Mouse (Mus musculus) megakaryocyte-erythroid progenitor cell, adult 5-6 weeks (primary cell): ENCODE measurements around the gene Grik4. TPM values are rescaled to one million over a fixed set of nuclear protein-coding genes. Genes with fewer than 3 reads are reported as not detected.

ENCODE experiments used
- ATAC-seq: replicated peaks from 2 replicates; pipeline ENCODE4 v1.8.0; 2016; ENCODE audit warnings: mild to moderate bottlenecking, inconsistent platforms; ENCODE audit not compliant: severe bottlenecking, poor library complexity, low FRiP score, low TSS enrichment
- total RNA-seq, 2 experiments: library from RNA; stranded (forward) in 1 of 2; stranded (reverse) in 1 of 2; fragments of 200-1000, 215-1000 nt in 1 of 2; fragments of >200 nt in 1 of 2; fragmentation: Nextera tagmentation in 1 of 2; gene quantifications; 2 replicates each; pipeline ENCODE4 v1.2.3; 2014 to 2017

The Grik4 gene
- total RNA-seq, 2 experiments from 2014 or later, result not detected

DNA sequence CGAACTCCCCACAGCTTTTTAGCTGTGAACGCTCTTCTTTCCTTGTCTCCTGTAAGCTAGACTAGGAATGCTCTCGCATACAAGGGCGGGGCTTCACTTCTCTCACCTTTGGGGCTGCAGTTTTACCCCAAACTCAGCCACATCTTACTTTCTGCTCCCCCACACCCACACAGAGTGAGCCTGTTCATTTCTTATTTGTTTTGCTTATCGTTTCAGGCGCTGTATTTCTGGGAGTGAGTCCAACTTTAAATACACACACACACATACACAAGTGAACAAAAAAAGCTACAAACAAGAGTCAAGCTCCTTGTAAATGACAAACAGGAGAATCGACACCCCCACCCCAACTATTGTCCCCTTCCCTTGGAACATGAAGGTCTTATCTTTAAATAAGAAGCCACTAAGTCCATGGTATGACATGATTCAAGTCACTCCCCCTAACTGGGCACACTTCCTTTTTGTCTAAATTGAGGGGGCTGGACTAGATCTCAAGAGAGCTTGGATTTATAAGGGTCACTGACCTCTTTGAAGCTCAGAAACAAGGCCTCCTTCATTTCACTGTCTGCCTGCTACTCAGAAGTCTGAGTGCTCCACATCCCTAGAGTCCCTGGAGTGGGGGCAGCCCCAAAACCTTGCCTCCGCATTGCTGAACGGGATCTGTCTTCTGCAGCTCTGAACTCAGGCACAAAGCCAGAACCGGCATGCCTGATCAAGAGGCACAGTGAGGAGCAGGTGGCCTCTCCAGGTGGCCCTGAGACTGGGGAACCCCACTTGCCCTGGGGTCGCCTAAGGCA is 79.1 kb downstream of the Grik4 start:
- ATAC-seq, result no peak

- no peak for ATAC-seq
Measured at GRCm38 (mm10) chr9:42863360-42863759, 80.9 kb downstream of the Grik4 start.

- no peak for ATAC-seq
Measured at GRCm38 (mm10) chr9:42861711-42862110, 82.6 kb downstream of the Grik4 start.

- ATAC-seq, result no peak
Measured at GRCm38 (mm10) chr9:42861238-42861637, 83.1 kb downstream of the Grik4 start.

DNA sequence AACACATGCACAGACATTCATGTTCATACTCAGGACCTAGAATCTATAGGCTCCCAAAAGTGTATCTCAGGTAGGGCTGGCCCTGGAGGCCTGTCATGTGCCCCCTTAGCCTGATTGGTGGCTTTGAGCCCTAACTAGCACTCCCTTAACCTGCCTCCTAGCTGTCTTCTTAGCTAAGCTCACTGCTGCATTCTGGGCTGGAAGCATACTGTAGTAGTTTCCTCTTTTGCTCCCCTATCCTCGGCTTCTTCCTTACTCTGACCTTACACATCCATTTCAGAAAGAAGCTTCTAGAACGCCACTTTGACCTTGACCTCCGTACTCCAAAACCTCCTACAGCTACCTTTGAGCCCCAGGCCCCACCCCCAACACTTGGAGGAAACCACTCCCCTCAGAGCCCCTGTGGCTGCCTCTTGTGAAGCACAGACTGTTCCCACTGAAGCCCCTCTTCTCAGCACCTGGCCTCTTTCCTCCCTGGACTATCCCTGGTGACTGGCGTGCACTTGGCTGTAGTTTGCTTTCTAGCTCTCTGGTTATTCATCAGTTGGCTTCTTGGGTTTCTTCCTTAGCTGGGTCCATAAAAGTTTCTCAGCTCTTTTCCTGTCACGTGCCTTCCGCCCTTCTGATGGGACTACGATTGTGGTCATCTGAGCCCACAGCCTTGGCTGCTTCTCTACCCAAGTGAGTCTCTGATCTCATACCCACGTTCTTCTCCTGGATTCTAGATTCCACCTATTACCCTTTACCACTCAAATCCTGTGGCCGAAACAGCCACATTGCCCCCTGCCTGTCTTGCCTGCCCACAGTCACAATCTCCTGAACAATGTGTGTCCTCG is 84.1 kb downstream of the Grik4 start:
- no peak for ATAC-seq

DNA sequence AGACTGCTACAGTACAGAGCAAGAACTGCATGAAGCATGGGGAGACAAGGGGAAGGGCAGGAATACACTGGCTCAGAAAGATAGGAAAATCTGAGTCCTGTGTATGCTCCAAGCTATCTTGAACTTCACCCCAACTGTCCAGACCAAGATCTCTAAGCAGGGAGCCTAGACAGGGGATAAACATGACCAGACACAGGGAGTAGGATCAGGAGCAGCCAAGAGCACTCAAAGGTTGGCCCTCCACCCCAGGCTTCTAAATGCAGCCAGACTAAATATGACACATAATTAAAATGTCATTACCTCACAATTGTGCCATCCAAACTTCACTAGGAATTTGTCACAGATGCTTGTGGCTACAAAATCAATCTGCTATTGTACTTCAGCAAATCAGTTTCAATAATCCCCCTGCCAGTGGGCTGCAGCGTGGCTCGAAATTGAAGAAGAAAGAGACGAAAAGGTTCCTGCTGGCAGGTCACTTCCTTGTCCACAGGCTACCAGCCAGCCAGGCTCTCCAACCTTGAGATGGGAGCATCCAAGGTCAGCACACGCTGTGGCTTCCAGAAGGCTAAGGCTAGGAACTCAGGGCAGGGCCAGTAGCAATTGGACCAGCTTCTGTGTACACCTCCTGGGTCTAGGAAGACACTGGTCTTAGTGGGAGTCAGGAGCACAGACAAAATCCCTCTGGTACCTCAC is 85.1 kb downstream of the Grik4 start:
- no peak for ATAC-seq

DNA sequence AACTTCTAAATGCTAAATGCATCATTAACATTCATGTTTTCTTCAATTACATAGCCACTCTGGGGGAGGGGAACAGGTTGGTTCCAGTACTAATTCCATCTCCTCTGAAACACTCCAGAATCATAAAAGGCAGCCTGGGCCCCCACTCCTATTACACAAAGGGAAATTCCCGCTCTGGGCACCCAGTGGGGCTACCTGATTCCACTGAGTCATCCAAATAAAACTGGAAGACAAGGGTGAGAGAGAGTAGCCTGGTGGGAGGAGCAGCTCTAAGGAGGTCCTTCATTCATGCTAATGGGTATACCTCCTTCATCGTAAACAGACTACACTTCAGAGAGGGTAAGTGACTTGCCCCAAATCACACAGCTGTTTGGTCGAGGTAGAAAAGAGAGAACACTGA is 85.7 kb downstream of the Grik4 start:
- no peak for ATAC-seq

GRCm38 (mm10) chr9:42857756-42858155 is 86.5 kb downstream of the Grik4 start:
- no peak for ATAC-seq

DNA sequence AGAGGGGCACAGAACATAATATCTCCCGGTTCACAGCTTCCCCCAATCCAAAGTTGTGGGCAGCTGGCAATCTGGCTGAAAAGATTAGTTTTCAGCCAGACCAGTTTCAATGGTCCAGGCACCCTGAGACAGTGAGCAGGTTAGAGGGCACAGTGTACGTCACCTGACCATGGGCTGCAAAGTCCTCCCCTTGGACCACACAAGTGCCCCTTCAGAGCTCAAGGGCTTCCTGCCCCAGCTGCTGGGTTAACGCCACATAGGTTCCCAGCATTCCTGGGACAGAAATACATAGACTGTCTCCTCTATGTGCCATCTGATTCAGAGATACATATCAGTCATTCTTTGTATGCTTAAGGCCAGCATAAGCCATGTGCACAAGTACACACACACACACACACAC is 91.2 kb downstream of the Grik4 start:
- no peak for ATAC-seq

- no peak for ATAC-seq
Measured at GRCm38 (mm10) chr9:42850063-42850462, 94.2 kb downstream of the Grik4 start.

GRCm38 (mm10) chr9:42848061-42848460 is 96.2 kb downstream of the Grik4 start:
- ATAC-seq, result no peak

GRCm38 (mm10) chr9:42846676-42847425 is 97.4 kb downstream of the Grik4 start:
- no peak for ATAC-seq

GRCm38 (mm10) chr9:42846139-42846538 is 98.2 kb downstream of the Grik4 start:
- no peak for ATAC-seq

DNA sequence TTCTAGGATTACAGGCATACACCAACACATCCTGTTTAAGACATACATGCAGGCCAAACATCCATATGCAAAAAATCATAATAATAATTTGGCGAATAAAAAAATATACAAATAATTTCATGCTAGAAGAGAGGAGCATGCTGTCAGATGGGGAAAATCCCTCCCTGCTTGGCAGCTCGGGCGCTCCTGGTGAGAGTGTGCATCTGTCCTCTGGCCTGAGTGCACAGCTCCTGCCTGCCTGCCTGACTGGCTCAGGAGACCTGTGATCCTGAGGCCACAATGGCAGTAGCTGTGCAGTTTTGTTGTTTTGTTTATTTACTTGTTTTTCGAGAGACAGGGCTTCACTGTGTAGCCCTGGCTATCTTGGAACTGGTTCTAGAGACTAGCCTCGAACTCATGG is 100.0 kb downstream of the Grik4 start:
- ATAC-seq, result no peak

DNA sequence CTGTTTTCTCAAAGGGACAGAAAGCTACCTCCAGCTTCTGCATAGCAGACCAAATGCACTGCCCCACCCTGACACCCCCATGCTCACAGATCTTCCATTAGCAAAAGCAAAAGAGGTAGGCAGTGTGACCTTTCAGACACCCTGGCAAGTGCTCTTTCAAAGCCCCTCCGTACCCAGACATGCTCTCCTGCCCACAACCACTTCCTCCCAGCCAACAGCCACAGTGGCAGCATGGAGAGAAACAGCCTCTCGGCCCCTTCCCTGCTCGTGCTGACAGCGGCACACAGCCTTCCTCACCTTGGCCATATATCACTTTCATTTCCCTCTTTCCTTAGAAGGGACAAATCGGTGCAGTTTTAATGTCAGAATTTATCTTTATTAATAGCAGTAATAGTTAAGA is 106.0 kb downstream of the Grik4 start:
- ATAC-seq, result no peak

DNA sequence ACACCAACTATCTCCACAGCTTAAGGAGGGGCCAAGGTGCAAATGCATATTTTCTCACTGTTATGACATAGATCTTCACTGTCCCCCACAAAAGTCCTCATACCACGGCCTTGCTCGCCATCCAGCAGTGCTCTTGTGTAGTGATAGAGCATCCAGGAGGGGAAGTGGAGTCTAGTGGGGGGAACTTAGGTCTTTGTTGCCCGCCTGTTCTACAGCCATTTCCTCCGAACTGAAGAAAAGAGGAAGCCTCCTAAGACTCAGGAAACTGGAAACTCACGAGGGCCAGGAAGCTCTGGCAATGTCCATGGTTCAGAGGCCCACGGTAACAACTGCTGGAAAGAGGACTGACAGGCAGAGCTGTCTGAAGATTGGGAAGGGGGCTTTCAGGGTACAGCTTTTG is 106.8 kb downstream of the Grik4 start:
- no peak for ATAC-seq

DNA sequence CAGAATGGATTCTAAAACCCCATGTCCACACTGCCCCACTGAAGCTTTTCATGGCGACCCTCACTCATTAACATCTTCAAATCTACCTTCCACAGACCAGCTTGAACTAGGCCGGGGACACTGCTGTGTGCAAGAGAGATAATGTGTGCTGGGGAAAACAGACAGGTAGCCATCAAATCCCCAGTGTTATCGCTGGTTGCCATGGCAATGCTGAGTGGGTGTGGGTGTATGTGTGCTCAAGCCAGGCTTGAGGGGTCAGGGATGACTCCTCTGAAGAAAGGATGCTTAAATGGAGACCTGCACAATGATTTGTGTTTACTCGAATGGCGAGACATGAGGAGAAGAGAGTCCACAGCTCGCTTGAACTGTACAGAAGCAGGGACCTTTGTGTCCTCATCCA is 112.7 kb downstream of the Grik4 start:
- ATAC-seq, result no peak

DNA sequence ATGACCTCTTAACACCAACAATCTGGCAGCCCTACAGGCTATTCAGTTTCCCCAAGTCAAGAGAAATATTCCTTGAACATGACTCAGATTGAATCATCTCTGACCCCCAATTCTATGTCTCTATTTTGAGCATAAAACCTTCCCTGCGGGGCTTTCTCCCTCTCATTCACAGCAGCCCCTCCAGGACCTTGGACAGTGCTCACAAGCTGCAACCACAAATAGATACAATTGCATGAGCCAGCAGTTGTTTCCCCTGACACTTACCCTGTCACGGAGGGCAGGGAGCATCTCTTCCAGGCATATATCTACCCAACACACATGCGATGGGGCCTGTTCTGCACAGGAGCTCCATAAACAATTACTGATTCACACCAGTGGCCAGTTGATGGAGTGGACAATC is 125.0 kb downstream of the Grik4 start:
- ATAC-seq, result no peak

GRCm38 (mm10) chr9:42816815-42817214 is 127.5 kb downstream of the Grik4 start:
- no peak for ATAC-seq

DNA sequence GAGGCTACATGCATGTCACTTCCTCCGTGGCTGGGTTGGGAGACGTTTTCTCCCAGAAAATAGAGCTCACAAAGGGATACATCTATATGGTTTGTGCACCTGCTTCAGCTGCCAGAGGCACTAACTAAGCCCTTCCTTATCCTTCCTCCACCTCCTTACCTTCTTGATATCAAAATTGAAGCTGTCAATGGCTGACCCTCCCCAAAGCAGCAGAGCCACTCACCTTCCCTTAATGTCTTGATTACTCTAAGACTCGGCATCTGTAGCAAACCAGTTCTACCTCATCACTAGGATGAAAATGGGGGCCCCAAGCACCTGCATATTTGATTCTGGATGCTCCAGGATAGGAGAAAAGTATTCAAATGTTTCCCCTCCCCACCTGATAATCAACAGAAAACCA is 135.1 kb downstream of the Grik4 start:
- ATAC-seq, result no peak
